Mouse (Mus musculus) spleen, adult 2 months (tissue): ENCODE measurements around the gene Uqcr10. TPM values are rescaled to one million over a fixed set of nuclear protein-coding genes. Genes with fewer than 3 reads are reported as not detected.

Source experiments
- DNase-seq, 2 experiments: peaks; one replicate each; pipeline versions ENCODE4 v3.0.0 to v3.0.0-alpha.2; 2012 to 2021; ENCODE audit warnings: low spot score in 2 of 2, low read depth in 1 of 2
- H3K27ac ChIP-seq: fragments of 200-500 bp; 2 replicates; pipeline ENCODE4 v1.5.1; 2012; ENCODE audit warnings: low read length, inconsistent platforms; ENCODE audit not compliant: insufficient read depth
- H3K27me3 ChIP-seq: fragments of 200-500 bp; 2 replicates; pipeline ENCODE4 v1.6.1; 2012; ENCODE audit warnings: mild to moderate bottlenecking, moderate library complexity, low read length, inconsistent platforms; ENCODE audit not compliant: control insufficient read depth, insufficient read depth
- H3K36me3 ChIP-seq: fragments of 200-500 bp; 2 replicates; pipeline ENCODE4 v1.6.1; 2012; ENCODE audit warnings: mild to moderate bottlenecking, low read length, inconsistent platforms; ENCODE audit not compliant: control insufficient read depth, insufficient read depth
- H3K4me1 ChIP-seq: fragments of 200-500 bp; 2 replicates; pipeline ENCODE4 v1.6.1; 2011; ENCODE audit warnings: inconsistent platforms; ENCODE audit not compliant: control insufficient read depth, insufficient read depth, insufficient read length
- H3K4me3 ChIP-seq: fragments of 200-500 bp; 2 replicates; pipeline ENCODE4 v1.5.1; 2011; ENCODE audit warnings: mild to moderate bottlenecking, inconsistent platforms; ENCODE audit not compliant: insufficient read depth, insufficient read length; ENCODE audit errors: extremely low read depth
- CTCF ChIP-seq: fragments of 200-500 bp; IDR thresholded peaks from 2 replicates; pipeline ENCODE4 v1.5.1; 2011; ENCODE audit warnings: mild to moderate bottlenecking, inconsistent platforms; ENCODE audit not compliant: insufficient read depth, insufficient read length, insufficient replicate concordance; ENCODE audit errors: extremely low read depth
- POLR2A ChIP-seq: fragments of 200-500 bp; IDR thresholded peaks from 2 replicates; pipeline ENCODE4 v1.6.1; 2011; ENCODE audit warnings: low read depth, low read length, inconsistent platforms
- WGBS: fragments of 180-500 bp; shearing (Covaris S2); methylation state at CpG from one replicate; pipeline ENCODE4 v1.1.7; 2018; 5-methylcytosine and 5-hydroxymethylcytosine counted together
- polyA plus RNA-seq: library from polyadenylated mRNA; depleted of rRNA; stranded (reverse); fragments of >200 nt; gene quantifications from 2 replicates; pipeline ENCODE4 v1.2.3, GENCODE M21; 2012

Uqcr10 gene
- polyA plus RNA-seq, 1 experiment = 160 TPM

DNA sequence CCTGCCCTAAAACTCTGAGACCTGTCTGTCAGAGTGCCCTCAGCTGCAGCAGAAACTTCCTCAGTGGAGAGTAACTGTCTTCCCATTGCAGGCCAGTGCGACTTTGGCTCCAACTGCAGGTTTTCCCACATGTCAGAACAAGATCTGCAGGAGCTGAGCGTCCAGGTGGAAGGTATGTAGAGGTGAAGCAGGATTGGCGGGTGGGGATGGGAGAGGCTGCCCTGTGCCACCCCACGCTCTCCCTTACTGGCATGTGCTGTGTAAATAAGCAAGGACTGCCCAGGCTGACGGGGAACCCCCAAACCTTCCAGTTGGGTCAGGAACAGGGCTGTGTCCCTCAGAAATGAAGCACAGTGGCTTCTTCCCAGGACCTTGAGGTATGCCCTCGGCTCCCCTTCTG is 26.0 kb upstream of the Uqcr10 start:
- H3K27ac ChIP-seq = no peak overlapping the region
- H3K4me1 ChIP-seq = no peaks in the 10 kb centered on the region
- 79% methylated on average over 6 of the region's 6 CpGs for WGBS
- H3K4me3 ChIP-seq = no peak overlapping the region
- peaks cover 8% of the 10 kb centered on the region for H3K36me3 ChIP-seq
- no peak for DNase-seq
- TF ChIP-seq CTCF (no peak), POLR2A (no peak)
- H3K27me3 ChIP-seq = no peaks in the 10 kb centered on the region

DNA sequence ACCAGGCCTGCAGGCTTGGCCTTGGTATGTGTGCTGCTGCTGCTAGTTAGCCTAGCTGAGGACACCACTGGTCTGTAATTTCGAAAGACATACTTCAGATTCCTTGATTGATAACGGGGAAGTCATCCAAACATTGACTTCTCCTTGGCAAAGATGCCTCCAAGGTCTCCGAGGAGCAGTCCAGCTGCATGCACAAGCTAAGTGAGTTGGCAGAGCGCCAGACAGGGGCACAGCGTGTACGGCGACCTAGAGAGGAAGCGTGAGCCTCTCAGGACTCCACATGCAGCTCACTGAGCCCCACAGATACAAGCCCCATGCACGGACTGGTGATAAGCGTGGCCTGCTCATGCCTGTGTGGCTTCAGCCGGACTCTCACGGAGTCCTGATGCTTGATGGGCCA is 25.5 kb upstream of the Uqcr10 start:
- DNase-seq = no peak
- H3K36me3 ChIP-seq = peaks cover 7% of the 10 kb centered on the region
- no peak overlapping the region for H3K27ac ChIP-seq
- no peaks in the 10 kb centered on the region for H3K27me3 ChIP-seq
- 24% methylated on average over 12 of the region's 12 CpGs for WGBS
- TF ChIP-seq CTCF (no peak), POLR2A (no peak)
- no peaks in the 10 kb centered on the region for H3K4me1 ChIP-seq
- H3K4me3 ChIP-seq = no peak overlapping the region

DNA sequence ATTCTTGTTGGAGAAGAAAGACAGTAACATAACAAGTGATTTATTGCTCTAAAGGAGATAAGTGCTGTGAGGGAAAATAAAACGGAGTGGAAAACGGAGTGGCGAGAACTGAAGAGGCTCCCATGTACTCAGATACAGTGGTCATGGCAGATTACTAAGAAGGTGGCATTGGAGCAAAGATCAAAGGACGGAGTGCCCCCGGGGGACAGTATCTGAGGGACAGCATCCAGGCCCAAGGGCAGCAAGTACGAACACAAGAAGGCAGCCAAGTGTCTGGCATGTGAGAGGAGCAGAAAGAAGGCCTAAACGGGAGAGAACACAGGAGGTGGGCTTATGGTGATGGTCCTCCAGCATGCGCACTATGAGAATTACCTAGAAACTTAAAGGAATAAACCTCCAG is 17.6 kb upstream of the Uqcr10 start:
- 97% methylated on average over 8 of the region's 8 CpGs for WGBS
- Histone ChIP-seq H3K27me3 (no peaks in the 10 kb centered on the region), H3K27ac (no peak overlapping the region), H3K36me3 (peaks cover 17% of the 10 kb centered on the region), H3K4me1 (no peaks in the 10 kb centered on the region), H3K4me3 (no peak overlapping the region)
- DNase-seq = no peak
- TF ChIP-seq CTCF = no peak
- TF ChIP-seq POLR2A = no peak

DNA sequence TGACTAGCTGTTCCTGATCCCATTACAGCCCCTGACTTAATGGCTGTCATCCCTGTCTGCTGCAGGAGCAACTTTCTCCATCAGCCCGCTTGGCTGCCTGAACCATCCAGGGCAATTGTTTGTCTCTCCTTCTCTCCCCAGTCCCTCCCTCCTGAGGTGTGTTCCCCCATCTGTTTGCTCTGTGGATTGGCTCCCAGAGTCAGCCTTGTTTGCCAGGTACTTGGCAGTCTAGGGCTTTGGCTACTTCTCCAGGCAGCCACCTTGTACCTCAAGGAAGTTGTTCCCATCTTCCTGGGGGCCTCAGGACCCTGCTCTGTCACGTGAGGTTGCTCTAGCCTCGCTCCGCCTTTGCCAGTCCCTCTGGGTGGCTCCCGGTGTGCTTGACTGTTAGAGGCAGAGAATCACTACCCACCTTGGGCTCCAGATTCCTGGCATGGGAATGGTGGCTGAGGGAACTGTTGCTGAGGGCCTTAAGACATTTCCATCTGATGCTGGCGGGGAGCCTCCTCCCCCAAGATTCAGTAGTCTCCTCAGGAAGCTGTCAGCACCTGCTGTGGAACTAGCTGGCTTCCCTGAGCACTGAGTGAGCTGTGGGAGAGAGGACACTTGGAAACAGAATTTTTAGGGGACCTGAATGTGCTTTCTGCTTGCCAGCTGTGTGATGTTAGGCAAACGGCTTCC is 16.9 kb upstream of the Uqcr10 start:
- H3K27ac ChIP-seq = no peak overlapping the region
- WGBS = 87% methylated on average over 7 of the region's 7 CpGs
- TF ChIP-seq CTCF (no peak), POLR2A (no peak)

DNA sequence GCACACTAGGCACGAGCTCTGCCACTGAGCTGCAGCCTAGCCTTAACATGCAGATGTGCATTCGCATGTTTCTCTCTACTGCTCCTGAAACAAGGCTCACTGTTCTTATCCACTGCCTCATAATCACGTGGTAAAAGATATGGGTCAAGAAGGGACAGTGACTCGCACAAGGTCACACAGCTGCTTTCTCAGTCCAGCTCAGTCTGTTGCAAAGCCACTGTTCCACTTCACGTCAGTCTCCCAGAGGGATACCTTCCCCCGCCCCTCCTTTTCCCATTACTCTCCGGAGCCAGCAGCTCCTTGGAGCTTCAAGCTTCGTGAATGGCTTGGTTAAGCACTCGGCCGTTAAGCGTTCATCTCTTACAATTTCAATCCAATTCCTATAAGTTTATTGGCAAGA is 16.3 kb upstream of the Uqcr10 start:
- no peak for DNase-seq
- H3K4me3 ChIP-seq = no peak overlapping the region
- TF ChIP-seq CTCF (no peak), POLR2A (no peak)
- H3K4me1 ChIP-seq = no peaks in the 10 kb centered on the region
- no peaks in the 10 kb centered on the region for H3K27me3 ChIP-seq
- H3K27ac ChIP-seq = no peak overlapping the region
- WGBS = 92% methylated on average over 11 of the region's 11 CpGs
- H3K36me3 ChIP-seq = peaks cover 17% of the 10 kb centered on the region

More for the DNA sequence above, 16.9 kb upstream of the Uqcr10 start:
- peaks cover 17% of the 10 kb centered on the region for H3K36me3 ChIP-seq
- H3K4me3 ChIP-seq = no peak overlapping the region
- no peaks in the 10 kb centered on the region for H3K4me1 ChIP-seq
- no peaks in the 10 kb centered on the region for H3K27me3 ChIP-seq
- DNase-seq = no peak

DNA sequence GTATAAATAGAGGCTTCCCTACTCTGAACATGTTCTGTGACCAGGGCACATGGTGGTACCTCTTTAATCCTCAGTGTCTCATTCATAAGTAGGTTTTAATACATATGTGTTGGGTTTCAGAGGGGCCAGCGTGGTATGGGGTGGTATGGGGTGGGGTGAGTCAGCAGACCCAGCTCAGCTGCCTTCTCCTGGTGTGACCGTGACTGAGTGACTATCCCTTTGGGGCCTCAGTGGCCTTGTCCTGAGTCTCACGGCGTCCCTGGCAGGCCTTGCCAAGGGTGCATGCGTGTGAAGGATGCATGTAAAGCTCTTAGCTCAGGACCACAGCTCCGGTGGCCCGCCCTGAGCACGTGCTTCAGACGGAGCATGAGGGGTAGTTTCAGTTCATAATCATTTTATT is 15.8 kb upstream of the Uqcr10 start:
- TF ChIP-seq POLR2A (no peak), CTCF (no peak)
- H3K4me3 ChIP-seq = no peak overlapping the region
- 88% methylated on average over 9 of the region's 9 CpGs for WGBS
- H3K27me3 ChIP-seq = no peaks in the 10 kb centered on the region
- H3K4me1 ChIP-seq = no peaks in the 10 kb centered on the region
- H3K36me3 ChIP-seq = peaks cover 15% of the 10 kb centered on the region
- H3K27ac ChIP-seq = no peak overlapping the region
- DNase-seq = no peak

DNA sequence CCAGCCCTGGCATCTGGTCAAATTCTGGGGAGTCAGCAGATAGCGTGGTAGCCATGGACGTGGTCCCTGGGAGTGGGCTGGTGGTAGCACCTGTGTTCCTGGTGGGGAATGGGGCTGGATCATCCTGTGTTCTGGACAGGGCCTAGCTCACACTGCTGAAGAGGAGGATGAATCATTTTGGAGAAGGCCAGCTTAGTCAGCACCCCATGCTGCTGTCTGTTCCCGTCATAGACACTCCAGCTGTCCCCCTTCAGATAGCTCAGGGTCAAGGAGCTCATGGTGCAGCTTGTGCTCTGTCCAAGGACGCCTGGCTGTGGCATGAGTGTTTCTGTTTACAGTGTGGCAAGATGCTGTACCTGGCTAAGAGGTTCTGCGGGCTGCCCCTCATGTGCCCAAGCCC is 14.4 kb upstream of the Uqcr10 start:
- WGBS = 90% methylated on average over 5 of the region's 5 CpGs
- no peak for TF ChIP-seq POLR2A
- no peak for TF ChIP-seq CTCF
- Histone ChIP-seq H3K36me3 (peaks cover 3% of the 10 kb centered on the region), H3K27ac (no peak overlapping the region), H3K4me1 (peaks cover 5% of the 10 kb centered on the region; the same call in 1 of the 2 replicates), H3K27me3 (no peaks in the 10 kb centered on the region), H3K4me3 (no peak overlapping the region)
- DNase-seq = no peak
